21 mouse cellular contexts compared by ENCODE assay signal in the genomic region with DNA sequence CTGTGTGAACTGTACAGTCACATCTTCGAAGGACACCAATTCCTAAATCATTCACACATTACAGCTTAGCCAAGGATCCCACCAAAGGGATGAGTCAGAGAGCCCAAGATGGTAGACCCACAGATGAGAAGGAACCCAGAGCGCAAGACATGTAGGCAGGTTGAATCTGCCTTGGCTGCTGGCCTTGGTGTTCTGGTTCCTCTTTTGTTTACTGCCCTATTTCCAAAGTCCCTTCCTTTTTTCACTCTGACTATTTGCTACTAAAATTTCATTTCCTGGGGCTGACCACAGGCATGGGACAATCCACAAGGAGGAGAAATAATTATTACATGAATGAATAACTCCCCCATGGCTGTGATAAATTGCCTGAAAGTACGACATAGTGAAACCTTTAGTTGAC. TPM values are rescaled to one million over a fixed set of nuclear protein-coding genes. Genes with fewer than 3 reads are reported as not detected.
"Had no signal": no experiment of that assay in that cellular context is flagged by ENCODE, and none has a peak within 500 bp of the region (broad histone marks: within the 10 kb centered on the region; RNA-seq: fewer than 3 reads in every experiment).

No protein-coding gene starts in this region.

- ATAC-seq: lung, postnatal 0 days; midbrain, embryonic 13.5 days had no signal

- DNase-seq: kidney, adult 2 months; kidney, postnatal 36 days; lung, adult 2 months; right cerebral cortex, postnatal 14 days; thymus, postnatal 4 days had no signal

RNA-seq across cellular contexts. Expression of a gene that starts 10.1 kb away (rescaled TPM):
- polyA plus RNA-seq: small intestine, adult 2 months had no signal

RNA-seq across cellular contexts. Expression of a gene that starts 10.2 kb away (rescaled TPM):
- total RNA-seq: layer of hippocampus, adult 2 months; layer of hippocampus, postnatal 14 days; left cerebral cortex, adult 18-20 months; left cerebral cortex, postnatal 14 days; midbrain, postnatal 0 days had no signal
- polyA plus RNA-seq: kidney, adult 2 months; kidney, embryonic 15.5 days; limb, embryonic 10.5 days; limb, embryonic 14.5 days; liver, embryonic 11.5 days; liver, embryonic 15.5 days; lung, adult 2 months; lung, postnatal 0 days; macrophage; midbrain, embryonic 13.5 days; midbrain, postnatal 0 days; neural tube, embryonic 14.5 days; small intestine, adult 2 months; stomach, postnatal 0 days had no signal

RNA-seq across cellular contexts. Expression of a gene that starts 37.6 kb away (rescaled TPM):
- total RNA-seq: layer of hippocampus, adult 2 months; layer of hippocampus, postnatal 14 days; left cerebral cortex, adult 18-20 months; left cerebral cortex, postnatal 14 days; midbrain, postnatal 0 days had no signal
- polyA plus RNA-seq: kidney, adult 2 months; kidney, embryonic 15.5 days; limb, embryonic 10.5 days; limb, embryonic 14.5 days; liver, embryonic 11.5 days; liver, embryonic 15.5 days; lung, adult 2 months; lung, postnatal 0 days; macrophage; midbrain, postnatal 0 days; small intestine, adult 2 months; stomach, postnatal 0 days had no signal
